Comparison of ENCODE assay signal across 7 mouse cellular contexts in genomic region chr11:19986443-19986861, GRCm38 (mm10).
DNase-seq lines count a peak whose midpoint lies in the region; ATAC-seq and TF ChIP-seq lines count a peak whose summit lies in the region.

No protein-coding gene starts in this region.

- no peak for TF ChIP-seq CTCF in hindbrain, postnatal 0 days (IDR thresholded peaks at IDR 0.05; ENCODE audit: low read depth)

- peaks cover 25% of the 10 kb centered on the region; the same call in 1 of the 2 replicates for H3K4me1 ChIP-seq in hindbrain, postnatal 0 days (ENCODE audit: insufficient read depth, low read length)

- ATAC-seq in hindbrain, postnatal 0 days, result no peak

- WGBS in hindbrain, postnatal 0 days, result 37% methylated on average over 1 of the region's 1 CpGs

- H3K27me3 ChIP-seq in hindbrain, postnatal 0 days (ENCODE audit: insufficient read depth, low read length), result no peaks in the 10 kb centered on the region
- H3K27me3 ChIP-seq in myocyte (ENCODE audit: control insufficient read depth, insufficient read depth, insufficient read length), result no peaks in the 10 kb centered on the region

- no peak overlapping the region for H3K4me3 ChIP-seq in hindbrain, postnatal 0 days (ENCODE audit: low read length)
- H3K4me3 ChIP-seq in myocyte, result no peak overlapping the region

- H3ac ChIP-seq in myocyte (ENCODE audit: control insufficient read depth, insufficient read length), result no peak overlapping the region

- H3K9ac ChIP-seq in hindbrain, postnatal 0 days (replicated peaks; ENCODE audit: low read length), result no peak overlapping the region

- peak; percentile 58 for DNase-seq in kidney, adult 9 months
- DNase-seq in kidney, adult 18-20 months, result no peak
- peak; percentile 86 for DNase-seq in R1 (ENCODE audit: low read depth, low spot score)
- no peak for DNase-seq in hindbrain, postnatal 0 days (ENCODE audit: low spot score)
- no peak for DNase-seq in ovary, adult 18-20 months (ENCODE audit: low spot score)
- no peak for DNase-seq in cerebellum, adult 9-11 months

- H3K79me2 ChIP-seq in myocyte (ENCODE audit: control insufficient read depth, insufficient read depth), result peaks cover 98% of the 10 kb centered on the region

- peak overlapping the region; percentile 58; the same call in 1 of the 2 replicates for H3K27ac ChIP-seq in hindbrain, postnatal 0 days

- peak overlapping the region; percentile 16; the same call in 1 of the 2 replicates for H3K4me2 ChIP-seq in hindbrain, postnatal 0 days (ENCODE audit: low read depth, low read length)
- peak overlapping the region; percentile 54 for H3K4me2 ChIP-seq in myocyte (ENCODE audit: low read depth)

- TF ChIP-seq POLR2A in myocyte (IDR thresholded peaks at IDR 0.05; ENCODE audit: insufficient read length, low read depth), result no peak

- no peaks in the 10 kb centered on the region for H3K36me3 ChIP-seq in hindbrain, postnatal 0 days (ENCODE audit: insufficient read depth, low read length)
- H3K36me3 ChIP-seq in myocyte (ENCODE audit: control insufficient read depth, insufficient read depth), result no peaks in the 10 kb centered on the region

- no peaks in the 10 kb centered on the region for H3K9me3 ChIP-seq in hindbrain, postnatal 0 days (ENCODE audit: low read length)

TF ChIP-seq in myocyte, 11 proteins besides CTCF, POLR2A, EP300 and RAD21:
- TF ChIP-seq MYOD1 (IDR thresholded peaks at IDR 0.05; ENCODE audit: control insufficient read depth in 1 of 3, insufficient read length in 2 of 3, low read depth in 2 of 3), result peak in 2 of 3 experiments; percentile 56 to 82
- no peak for TF ChIP-seq SRF (IDR thresholded peaks at IDR 0.05; ENCODE audit: control insufficient read depth, insufficient read length, low read depth)
- no peak for TF ChIP-seq E2F4 (IDR thresholded peaks at IDR 0.05; ENCODE audit: insufficient read depth)
- TF ChIP-seq TCF12 (IDR thresholded peaks at IDR 0.05; ENCODE audit: insufficient read depth, poor library complexity, severe bottlenecking), result peak; percentile 34
- peak in 1 of 3 experiments; percentile 40 for TF ChIP-seq MYOG (IDR thresholded peaks at IDR 0.05; ENCODE audit: control insufficient read depth in 1 of 3, insufficient read depth in 1 of 3, insufficient read length in 2 of 3, low read depth in 2 of 3)

Comparison
In these comparisons a context has a peak if more than half of its experiments do, and no peak if none do; other contexts are left out.
1. DNase-seq: peak in kidney, adult 9 months (single experiment) and R1 (single experiment); none in kidney, adult 18-20 months (single experiment), hindbrain, postnatal 0 days (single experiment), ovary, adult 18-20 months (single experiment) and cerebellum, adult 9-11 months (single experiment).